8 mouse cellular contexts compared by ENCODE assay signal in the genomic region with DNA sequence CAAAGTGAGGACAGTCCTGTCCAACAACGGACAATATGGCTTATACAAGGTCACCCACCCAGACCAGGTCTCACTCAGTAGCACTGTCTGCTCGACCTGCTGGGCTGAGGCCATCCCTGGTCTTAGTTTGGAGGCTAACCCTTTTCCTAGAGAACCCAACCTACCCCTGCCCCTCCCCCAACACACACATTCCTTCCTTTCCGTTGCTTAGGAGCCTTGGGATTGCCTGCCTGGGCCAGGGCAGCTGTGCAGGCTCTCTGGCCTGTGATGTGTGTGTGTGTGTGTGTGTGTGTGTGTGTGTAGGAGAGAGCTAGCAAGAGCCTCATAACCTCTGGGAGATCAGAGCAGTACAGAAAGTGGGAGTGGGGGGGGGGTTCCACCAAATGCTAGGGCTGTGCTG. TPM values are rescaled to one million over a fixed set of nuclear protein-coding genes. Genes with fewer than 3 reads are reported as not detected.
DNase-seq lines count a peak whose midpoint lies in the region; ATAC-seq and TF ChIP-seq lines count a peak whose summit lies in the region.

No protein-coding gene starts in this region.

- H3K4me1 ChIP-seq in ES-Bruce4 (ENCODE audit: control insufficient read depth, insufficient read depth, low read length), result peaks cover 3% of the 10 kb centered on the region
- peaks cover 8% of the 10 kb centered on the region; the same call in 1 of the 2 replicates for H3K4me1 ChIP-seq in lung, embryonic 14.5 days (ENCODE audit: insufficient read depth)
- peaks cover 25% of the 10 kb centered on the region for H3K4me1 ChIP-seq in stomach, embryonic 15.5 days

- peak overlapping the region; percentile 97 for H3K4me2 ChIP-seq in lung, embryonic 14.5 days
- H3K4me2 ChIP-seq in stomach, embryonic 15.5 days, result 0 out of 2 replicates have a peak overlapping the region, but pooled peaks have one; percentile 97

- H3K27me3 ChIP-seq in ES-Bruce4 (ENCODE audit: control insufficient read depth, insufficient read depth, low read length, poor library complexity, severe bottlenecking), result no peaks in the 10 kb centered on the region
- H3K27me3 ChIP-seq in lung, embryonic 14.5 days (ENCODE audit: insufficient read depth, low read length), result no peaks in the 10 kb centered on the region; the same call in 1 of the 2 replicates
- H3K27me3 ChIP-seq in stomach, embryonic 15.5 days (replicated peaks), result no peaks in the 10 kb centered on the region

- peaks cover 18% of the 10 kb centered on the region for H3K36me3 ChIP-seq in ES-Bruce4 (ENCODE audit: control insufficient read depth, insufficient read depth, low read length, poor library complexity, severe bottlenecking)
- peaks cover 21% of the 10 kb centered on the region for H3K36me3 ChIP-seq in lung, embryonic 14.5 days (ENCODE audit: insufficient read depth)
- peaks cover 4% of the 10 kb centered on the region; the same call in 1 of the 2 replicates for H3K36me3 ChIP-seq in stomach, embryonic 15.5 days

- H3K9ac ChIP-seq in ES-Bruce4 (ENCODE audit: low read depth, poor library complexity, severe bottlenecking), result peak overlapping the region; percentile 29
- peak overlapping the region; percentile 78 for H3K9ac ChIP-seq in lung, embryonic 14.5 days
- H3K9ac ChIP-seq in stomach, embryonic 15.5 days, result no peak overlapping the region

- peak overlapping the region; percentile 84 for H3K4me3 ChIP-seq in ES-Bruce4 (ENCODE audit: low read depth, low read length)
- peak overlapping the region; percentile 68 for H3K4me3 ChIP-seq in lung, embryonic 14.5 days (ENCODE audit: low read depth, low read length)
- H3K4me3 ChIP-seq in stomach, embryonic 15.5 days (replicated peaks), result peak overlapping the region; percentile 78; the same call in 1 of the 2 replicates

- 14% methylated on average over 3 of the region's 3 CpGs for WGBS in lung, embryonic 14.5 days
- WGBS in stomach, embryonic 15.5 days, result 19% methylated on average over 3 of the region's 3 CpGs

- no peak for TF ChIP-seq CTCF in ES-Bruce4 (IDR thresholded peaks at IDR 0.05; ENCODE audit: low read depth, low read length)
- TF ChIP-seq CTCF in lung, embryonic 14.5 days (IDR thresholded peaks at IDR 0.05; ENCODE audit: low read depth), result no peak

- 0 out of 2 replicates have a peak, but pooled peaks have one; percentile 12 for TF ChIP-seq EP300 in ES-Bruce4 (IDR thresholded peaks at IDR 0.05; ENCODE audit: insufficient read depth, low read depth, low read length)

- no peak for ATAC-seq in lung, embryonic 14.5 days (ENCODE audit: insufficient read depth)
- no peak for ATAC-seq in stomach, embryonic 15.5 days (ENCODE audit: insufficient read depth, low FRiP score, low read depth)
- ATAC-seq in inflammation-experienced regulatory T-cells, adult 6 months, result no peak

- no peak for TF ChIP-seq POLR2A in ES-Bruce4 (IDR thresholded peaks at IDR 0.05; ENCODE audit: insufficient read depth, low read length)

- no peaks in the 10 kb centered on the region for H3K9me3 ChIP-seq in ES-Bruce4 (replicated peaks; ENCODE audit: control insufficient read depth, insufficient read depth, low read length, poor library complexity, severe bottlenecking)
- no peaks in the 10 kb centered on the region for H3K9me3 ChIP-seq in lung, embryonic 14.5 days (ENCODE audit: low read depth, low read length)
- H3K9me3 ChIP-seq in stomach, embryonic 15.5 days, result no peaks in the 10 kb centered on the region

- peak overlapping the region; percentile 77 for H3K27ac ChIP-seq in ES-Bruce4 (ENCODE audit: insufficient read depth, low read length)
- H3K27ac ChIP-seq in lung, embryonic 14.5 days (ENCODE audit: low read depth), result peak overlapping the region; percentile 72
- H3K27ac ChIP-seq in stomach, embryonic 15.5 days, result no peak overlapping the region

- DNase-seq in ZHBTc4 (ENCODE audit: low read depth, low spot score), result peak; percentile 86
- DNase-seq in heart, postnatal 4 days, result peak; percentile 58
- peak; percentile 33 for DNase-seq in lung, embryonic 14.5 days
- no peak for DNase-seq in urinary bladder, postnatal 36 days (ENCODE audit: low spot score in 2 of 2)
- no peak for DNase-seq in spleen, adult 12 weeks (ENCODE audit: low spot score)

RNA-seq across cellular contexts. Expression of gene N4bp3, which starts 2.1 kb away (rescaled TPM):
- 18.5 and 19.9 TPM in 2 replicates for polyA plus RNA-seq in ES-Bruce4 (2011; ENCODE audit: insufficient read depth, insufficient read length, low read depth, missing spikeins)
- total RNA-seq in heart, postnatal 4 days (2021), result 10 to 100 TPM; 41.3 to 44.4 TPM
- 35.5 and 39.2 TPM in 2 replicates for polyA plus RNA-seq in lung, embryonic 14.5 days (2014; fragmentation: Nextera tagmentation; extraction: Ambion mirVana)
- polyA plus RNA-seq in stomach, embryonic 15.5 days (2015; fragmentation: Nextera tagmentation; extraction: Ambion mirVana), result 19.8 and 21.5 TPM in 2 replicates
- polyA plus RNA-seq in inflammation-experienced regulatory T-cells, adult 6 months (2017; shearing (Covaris generic)), result 1 to 10 TPM; 1.3 to 2.4 (median 1.4) TPM

RNA-seq across cellular contexts. Expression of gene D930048N14Rik, which starts 2.2 kb away (rescaled TPM):
- polyA plus RNA-seq in ES-Bruce4 (2011; ENCODE audit: insufficient read depth, insufficient read length, low read depth, missing spikeins), result 10.1 and 10.6 TPM in 2 replicates
- total RNA-seq in heart, postnatal 4 days (2021), result 1 to 10 TPM; 1.3 to 2.0 TPM
- 3.4 TPM in 2 replicates for polyA plus RNA-seq in lung, embryonic 14.5 days (2014; fragmentation: Nextera tagmentation; extraction: Ambion mirVana)
- polyA plus RNA-seq in stomach, embryonic 15.5 days (2015; fragmentation: Nextera tagmentation; extraction: Ambion mirVana), result 3.6 and 4.3 TPM in 2 replicates
- 1 to 10 TPM in 2 of 3 experiments, under 1 TPM in 1; 0.86 to 1.5 (median 1.0) TPM for polyA plus RNA-seq in inflammation-experienced regulatory T-cells, adult 6 months (2017; shearing (Covaris generic))

RNA-seq across cellular contexts. Expression of gene Rmnd5b, which starts 12.9 kb away (rescaled TPM):
- polyA plus RNA-seq in ES-Bruce4 (2011; ENCODE audit: insufficient read depth, insufficient read length, low read depth, missing spikeins), result 17.9 and 20.2 TPM in 2 replicates
- 10 to 100 TPM; 24.3 to 27.4 TPM for total RNA-seq in heart, postnatal 4 days (2021)
- 39.4 and 43.6 TPM in 2 replicates for polyA plus RNA-seq in lung, embryonic 14.5 days (2014; fragmentation: Nextera tagmentation; extraction: Ambion mirVana)
- 39.9 and 43.6 TPM in 2 replicates for polyA plus RNA-seq in stomach, embryonic 15.5 days (2015; fragmentation: Nextera tagmentation; extraction: Ambion mirVana)
- polyA plus RNA-seq in inflammation-experienced regulatory T-cells, adult 6 months (2017; shearing (Covaris generic)), result 10 to 100 TPM; 35.7 to 40.3 (median 38.6) TPM

RNA-seq across cellular contexts. Expression of gene Nhp2, which starts 29.0 kb away (rescaled TPM):
- polyA plus RNA-seq in ES-Bruce4 (2011; ENCODE audit: insufficient read depth, insufficient read length, low read depth, missing spikeins), result 202 and 205 TPM in 2 replicates
- 10 to 100 TPM; 41.4 to 42.4 TPM for total RNA-seq in heart, postnatal 4 days (2021)
- 178 and 187 TPM in 2 replicates for polyA plus RNA-seq in lung, embryonic 14.5 days (2014; fragmentation: Nextera tagmentation; extraction: Ambion mirVana)
- polyA plus RNA-seq in stomach, embryonic 15.5 days (2015; fragmentation: Nextera tagmentation; extraction: Ambion mirVana), result 153 and 155 TPM in 2 replicates
- 100 to 1,000 TPM; 100 to 149 (median 102) TPM for polyA plus RNA-seq in inflammation-experienced regulatory T-cells, adult 6 months (2017; shearing (Covaris generic))

RNA-seq across cellular contexts. Expression of gene 0610009B22Rik, which starts 40.1 kb away (rescaled TPM):
- 37.9 and 45.7 TPM in 2 replicates for polyA plus RNA-seq in ES-Bruce4 (2011; ENCODE audit: insufficient read depth, insufficient read length, low read depth, missing spikeins)
- 10 to 100 TPM; 23.0 to 23.6 TPM for total RNA-seq in heart, postnatal 4 days (2021)
- polyA plus RNA-seq in lung, embryonic 14.5 days (2014; fragmentation: Nextera tagmentation; extraction: Ambion mirVana), result 81.0 and 86.4 TPM in 2 replicates
- polyA plus RNA-seq in stomach, embryonic 15.5 days (2015; fragmentation: Nextera tagmentation; extraction: Ambion mirVana), result 95.8 and 102 TPM in 2 replicates
- polyA plus RNA-seq in inflammation-experienced regulatory T-cells, adult 6 months (2017; shearing (Covaris generic)), result 10 to 100 TPM; 16.8 to 30.5 (median 21.6) TPM

Comparison
In these comparisons a context has a peak if more than half of its experiments do, and no peak if none do; other contexts are left out.
1. DNase-seq: peak in ZHBTc4 (single experiment), heart, postnatal 4 days (single experiment) and lung, embryonic 14.5 days (single experiment); none in urinary bladder, postnatal 36 days (0 of 2) and spleen, adult 12 weeks (single experiment).
2. Peak in every context shown above with its lines, with median percentiles within 50 percentile points of each other: H3K4me3 ChIP-seq.